In genomic region chr1:157518111-157518523, GRCm38 (mm10) we compare ENCODE assay signal across 8 mouse cellular contexts. TPM values are rescaled to one million over a fixed set of nuclear protein-coding genes. Genes with fewer than 3 reads are reported as not detected.
DNase-seq lines count a peak whose midpoint lies in the region; ATAC-seq and TF ChIP-seq lines count a peak whose summit lies in the region.

No protein-coding gene starts in this region.

- no peak for ATAC-seq in kidney, embryonic 14.5 days (ENCODE audit: low FRiP score, low TSS enrichment)

- no peaks in the 10 kb centered on the region for H3K36me3 ChIP-seq in kidney, embryonic 14.5 days (ENCODE audit: control insufficient read depth, insufficient read depth, low read length)
- no peaks in the 10 kb centered on the region for H3K36me3 ChIP-seq in thymus, adult 2 months (ENCODE audit: control insufficient read depth, insufficient read depth, low read length)

- H3K9me3 ChIP-seq in kidney, embryonic 14.5 days (ENCODE audit: control insufficient read depth, low read length) = no peaks in the 10 kb centered on the region

- H3K27me3 ChIP-seq in kidney, embryonic 14.5 days (ENCODE audit: control insufficient read depth, insufficient read depth, low read length) = no peaks in the 10 kb centered on the region
- no peaks in the 10 kb centered on the region for H3K27me3 ChIP-seq in thymus, adult 2 months (ENCODE audit: control insufficient read depth, insufficient read depth, low read length)

- peak; percentile 72 for DNase-seq in kidney, adult 11 months
- peak; percentile 82 for DNase-seq in cerebellum, adult 11 months
- peak; percentile 56 to 60 for DNase-seq in frontal cortex, postnatal 14 days (ENCODE audit: low spot score in 2 of 2)
- DNase-seq in kidney, postnatal 36 days = peak; percentile 81
- DNase-seq in lung, postnatal 10 days = peak; percentile 36
- no peak for DNase-seq in embryo, embryonic 11 days
- DNase-seq in thymus, adult 2 months = no peak

- H3K4me3 ChIP-seq in kidney, embryonic 14.5 days (ENCODE audit: low read length) = no peak overlapping the region
- no peak overlapping the region for H3K4me3 ChIP-seq in thymus, adult 2 months (ENCODE audit: control insufficient read depth, insufficient read depth, low read length)

- no peaks in the 10 kb centered on the region for H3K4me1 ChIP-seq in kidney, embryonic 14.5 days (ENCODE audit: control insufficient read depth, insufficient read depth, low read length)
- H3K4me1 ChIP-seq in thymus, adult 2 months (replicated peaks; ENCODE audit: control insufficient read depth, insufficient read depth, low read length) = no peaks in the 10 kb centered on the region

- 52% methylated on average over 4 of the region's 4 CpGs for WGBS in kidney, embryonic 14.5 days
- 51% methylated on average over 4 of the region's 4 CpGs for WGBS in thymus, adult 2 months

- no peak for TF ChIP-seq POLR2A in thymus, adult 2 months (IDR thresholded peaks at IDR 0.05; ENCODE audit: control insufficient read depth, extremely low read depth, insufficient read depth, low read length, poor library complexity)

- no peak for TF ChIP-seq CTCF in thymus, adult 2 months (IDR thresholded peaks at IDR 0.05; ENCODE audit: borderline replicate concordance, control insufficient read depth, extremely low read depth, insufficient read depth, low read length, poor library complexity)

- no peak overlapping the region for H3K27ac ChIP-seq in kidney, embryonic 14.5 days (ENCODE audit: low read depth, low read length)
- H3K27ac ChIP-seq in thymus, adult 2 months (ENCODE audit: control insufficient read depth, insufficient read depth, low read length) = no peak overlapping the region

- no peak overlapping the region for H3K4me2 ChIP-seq in kidney, embryonic 14.5 days (replicated peaks; ENCODE audit: low read depth, low read length)

- H3K9ac ChIP-seq in kidney, embryonic 14.5 days (ENCODE audit: low read depth, low read length) = no peak overlapping the region

RNA-seq across cellular contexts. Expression of gene Sec16b, which starts 11.6 kb away (rescaled TPM):
- 0.79 and 1.6 TPM in 2 replicates for polyA plus RNA-seq in kidney, embryonic 14.5 days (2014; fragmentation: Nextera tagmentation; extraction: Ambion mirVana)
- 0.80 and 1.1 TPM in 2 replicates for polyA plus RNA-seq in thymus, adult 2 months (2012; rRNA removed)

RNA-seq across cellular contexts. Expression of gene Cryzl2, which starts 59.7 kb away (rescaled TPM):
- polyA plus RNA-seq in kidney, embryonic 14.5 days (2014; fragmentation: Nextera tagmentation; extraction: Ambion mirVana) = 13.3 and 17.7 TPM in 2 replicates
- 6.6 and 8.4 TPM in 2 replicates for polyA plus RNA-seq in thymus, adult 2 months (2012; rRNA removed)

Comparison
In these comparisons a context has a peak if more than half of its experiments do, and no peak if none do; other contexts are left out.
1. DNase-seq: peak in kidney, adult 11 months (single experiment), cerebellum, adult 11 months (single experiment), frontal cortex, postnatal 14 days (2 of 2), kidney, postnatal 36 days (2 of 2) and lung, postnatal 10 days (single experiment); none in embryo, embryonic 11 days (single experiment) and thymus, adult 2 months (single experiment).